Mouse (Mus musculus): ENCODE measurements around the gene Olfr247.
"Not testable (repeated sequence)": the region's sequence is repeated elsewhere in the genome, so short reads cannot be mapped to it uniquely, and the experiment has no call there.

The Olfr247 gene

GRCm38 (mm10) chr10:129976040-129976439 is at the start of gene Olfr247:
TSS of gene Olfr247 (minus strand) at chr10:129976140.
- not testable (repeated sequence) for DNase-seq (ENCODE audit: low read depth)

GRCm38 (mm10) chr10:130012321-130012720 is 36.4 kb upstream of the Olfr247 start, which contains the start of gene Olfr820:
TSS of gene Olfr820 (plus strand) at chr10:130012621.
- DNase-seq (ENCODE audit: low read depth): no peak

- not testable (repeated sequence) for DNase-seq (ENCODE audit: low read depth)
These were observed 29.4 kb upstream of the Olfr247 start for GRCm38 (mm10) chr10:130005366-130005765.

- DNase-seq (ENCODE audit: low read depth): not testable (repeated sequence)
These were observed 28.2 kb upstream of the Olfr247 start for GRCm38 (mm10) chr10:130004104-130004503.

GRCm38 (mm10) chr10:129984962-129985361 is 9.0 kb upstream of the Olfr247 start, which contains the start of gene Gm10310:
TSS of gene Gm10310 (minus strand) at chr10:129985062.
- not testable (repeated sequence) for DNase-seq (ENCODE audit: low read depth)

- not testable (repeated sequence) for DNase-seq (ENCODE audit: low read depth)
These were observed 5.9 kb upstream of the Olfr247 start for GRCm38 (mm10) chr10:129981867-129982266.

GRCm38 (mm10) chr10:129972994-129973393 is 2.9 kb downstream of the Olfr247 start:
- not testable (repeated sequence) for DNase-seq (ENCODE audit: low read depth)

GRCm38 (mm10) chr10:129967166-129967565 is 8.8 kb downstream of the Olfr247 start, which contains the start of gene Olfr819:
TSS of gene Olfr819 (minus strand) at chr10:129967266.
- not testable (repeated sequence) for DNase-seq (ENCODE audit: low read depth)

- DNase-seq (ENCODE audit: low read depth): not testable (repeated sequence)
These were observed 9.7 kb downstream of the Olfr247 start for GRCm38 (mm10) chr10:129966232-129966631.

GRCm38 (mm10) chr10:129949000-129949399 is 26.9 kb downstream of the Olfr247 start, which contains the start of gene Olfr818:
TSS of gene Olfr818 (minus strand) at chr10:129949100.
- no peak for DNase-seq (ENCODE audit: low read depth)
